Mouse (Mus musculus) adipocyte (in vitro differentiated cells): ENCODE data around the gene Snx20.
A peak's percentile ranks its signal among the peaks of the same experiment; 100 is the strongest.
"Not testable (repeated sequence)": the region's sequence is repeated elsewhere in the genome, so short reads cannot be mapped to it uniquely, and the experiment has no call there.

Experiments
- DNase-seq: peaks from one replicate; pipeline ENCODE4 v3.0.0-alpha.2; 2016; ENCODE audit warnings: low spot score

Snx20 gene

DNA sequence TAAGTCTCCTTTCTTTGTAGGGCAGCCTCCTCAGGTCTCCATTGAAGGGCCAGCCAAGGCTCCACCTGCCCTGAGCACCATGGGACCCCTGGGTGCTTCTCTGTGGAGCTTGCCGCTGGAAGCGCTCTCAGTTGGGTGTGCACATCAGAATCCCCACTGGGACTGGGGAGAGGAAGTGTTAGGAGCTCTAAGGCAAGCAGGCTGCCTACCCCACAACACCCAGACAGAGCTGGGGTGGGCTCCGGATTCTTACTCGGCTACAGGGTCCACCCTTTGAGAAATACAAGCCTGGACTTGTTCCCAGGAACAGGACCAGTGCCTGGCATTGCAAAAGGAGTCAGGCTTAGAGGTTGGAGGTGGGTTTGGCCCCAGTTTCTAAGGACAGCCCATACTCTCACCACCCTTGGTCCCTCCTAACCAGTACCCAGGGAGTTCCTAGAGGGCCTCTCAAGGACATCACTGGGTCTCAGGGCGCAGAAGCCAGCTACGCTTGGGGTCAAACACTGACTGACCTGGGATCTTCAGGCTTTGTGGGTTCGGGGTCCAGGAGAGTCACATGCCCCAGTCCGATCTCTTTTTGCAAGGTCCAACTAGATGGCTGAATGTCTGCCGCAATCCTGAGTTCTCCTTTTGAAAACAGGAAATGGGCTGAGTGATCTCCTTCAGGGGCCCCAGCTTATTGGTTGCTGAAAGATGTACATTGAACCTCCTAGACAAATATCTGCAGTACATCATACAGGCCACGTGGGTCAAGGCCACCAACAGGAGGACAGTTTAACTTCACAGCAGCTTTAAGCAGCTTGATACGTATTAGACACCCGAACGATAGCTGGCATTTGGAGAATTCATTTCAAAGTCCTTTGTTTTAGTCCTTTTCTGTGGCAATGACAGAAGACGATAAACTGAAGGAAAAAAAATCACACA, at the start of gene Snx20:
Gene Snx20 (minus strand): TSS at position 655 of the 924 bp plus-strand sequence.
- no peak for DNase-seq

DNA sequence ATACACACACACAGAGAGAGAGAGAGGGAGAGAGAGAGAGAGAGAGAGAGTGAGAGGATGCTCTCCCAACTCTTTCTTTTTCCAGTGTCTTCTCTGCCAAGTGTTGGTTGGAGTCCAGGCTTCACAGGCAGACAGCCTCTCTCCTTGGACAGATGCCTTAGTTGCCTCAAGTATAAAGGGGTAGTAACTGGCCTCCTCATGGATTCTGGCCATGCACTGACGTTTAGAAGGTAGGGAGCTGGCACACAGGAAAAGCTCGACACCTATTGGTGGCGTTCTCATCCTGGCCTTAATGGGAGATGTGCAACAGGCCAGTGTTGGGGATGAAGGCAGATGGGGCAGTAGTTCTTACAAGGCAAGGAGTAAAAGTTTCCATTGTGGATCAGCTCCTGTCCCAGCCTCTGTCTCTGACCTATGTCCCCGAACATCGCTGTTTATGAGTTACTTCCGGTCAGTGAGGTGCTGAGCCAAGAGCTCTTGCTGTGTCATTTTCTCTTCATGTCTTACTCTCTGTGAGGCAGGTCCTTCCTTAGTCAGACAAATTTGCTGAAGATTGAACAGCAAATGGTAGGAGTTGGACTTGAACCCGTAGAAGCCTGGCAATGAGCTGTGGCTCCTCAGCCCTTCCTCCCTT, 47.8 kb upstream of the Snx20 start:
- DNase-seq = peak; percentile 86

DNA sequence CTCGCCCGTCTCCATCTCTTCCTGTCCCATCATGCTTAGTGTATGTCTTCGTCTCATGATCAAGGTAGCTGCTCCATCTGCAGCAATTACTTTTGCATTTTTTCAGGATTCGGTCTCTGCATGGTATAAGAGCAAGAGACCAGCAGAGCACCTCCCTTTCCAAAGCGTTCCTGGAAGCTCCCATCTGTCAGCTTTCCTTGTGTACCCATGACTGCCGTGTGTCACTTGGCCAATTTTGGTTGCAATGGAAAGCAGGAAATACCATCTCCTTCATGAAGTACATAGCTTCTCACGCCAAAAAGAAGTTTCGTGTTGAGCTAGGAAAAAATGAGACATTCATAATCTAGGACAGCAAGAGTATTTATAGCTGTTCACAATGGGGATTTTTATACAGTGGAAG, 45.1 kb upstream of the Snx20 start:
- no peak for DNase-seq

DNA sequence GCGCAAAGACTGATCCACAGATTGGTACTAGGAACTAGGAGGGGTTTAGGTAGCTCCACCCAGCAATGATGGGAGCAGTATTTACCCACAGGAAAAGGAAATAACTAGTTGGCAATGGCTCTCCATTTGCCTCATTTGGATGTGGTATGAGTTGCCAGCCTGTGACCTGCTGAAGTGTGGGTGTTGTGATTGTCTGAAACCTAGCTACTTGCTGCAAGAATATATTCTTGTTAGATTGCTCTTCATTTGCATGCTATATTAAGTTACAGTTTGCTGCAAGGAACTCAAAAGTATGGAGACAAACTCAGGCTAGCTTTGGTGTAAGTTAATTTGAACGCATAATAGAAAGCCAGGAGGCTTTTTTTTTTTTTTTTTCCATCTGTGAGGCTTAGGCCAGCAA, 44.6 kb upstream of the Snx20 start:
- DNase-seq = no peak

DNA sequence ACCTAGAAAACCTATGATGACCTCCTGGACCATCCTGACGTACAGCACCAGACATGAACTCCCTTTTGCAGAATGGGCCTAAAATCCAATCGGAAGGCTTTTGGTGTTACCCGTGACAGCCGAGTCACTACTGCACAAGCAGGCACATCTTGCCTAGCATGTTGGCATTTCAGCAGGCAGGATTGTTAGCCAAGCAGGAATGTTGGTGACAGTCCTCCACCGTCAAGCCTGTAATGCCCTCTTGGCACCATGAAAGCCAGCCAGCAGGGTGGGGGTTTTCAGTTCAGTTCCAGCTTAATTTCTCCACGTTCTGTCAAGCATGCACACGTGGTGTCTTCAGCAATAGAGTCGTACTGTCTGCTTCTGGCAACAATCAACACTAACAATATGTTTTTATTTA, 41.1 kb upstream of the Snx20 start:
- no peak for DNase-seq

DNA sequence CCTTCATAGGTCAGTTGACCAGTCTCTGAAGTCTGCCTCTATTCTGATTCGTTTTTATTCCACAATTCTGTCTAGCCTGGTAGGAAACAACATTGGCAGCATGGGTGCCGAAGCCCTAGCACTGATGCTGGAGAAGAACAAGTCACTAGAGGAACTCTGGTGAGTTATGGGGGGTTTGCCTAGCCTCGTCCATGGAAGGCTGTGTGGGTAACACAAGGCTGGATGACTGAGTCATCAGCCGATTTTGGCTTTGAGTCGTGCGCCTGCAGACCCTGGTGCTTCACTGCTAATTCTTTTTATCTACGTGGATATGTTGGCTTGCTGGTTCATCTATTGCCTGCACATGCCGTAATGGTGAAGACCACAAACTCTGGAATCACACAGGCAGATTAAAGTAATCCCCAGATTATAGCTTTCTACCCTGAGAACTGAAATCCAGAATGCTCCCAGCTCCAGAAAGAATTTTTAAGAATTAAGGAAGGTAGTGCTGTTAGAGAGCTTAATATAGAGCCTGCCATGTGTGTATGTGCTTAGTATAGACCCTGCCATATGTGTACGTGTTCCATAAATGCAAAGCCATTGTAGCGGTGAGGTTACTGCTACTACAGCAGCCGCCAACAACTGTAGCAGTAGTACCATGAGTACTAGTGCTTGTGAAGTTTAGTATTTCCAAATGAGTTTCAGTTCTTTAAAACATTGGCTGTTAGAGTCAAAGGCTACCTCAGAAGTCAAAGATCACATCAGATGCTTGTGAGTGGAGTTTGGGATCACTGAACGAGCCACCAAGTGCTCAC, 39.6 kb upstream of the Snx20 start:
- no peak for DNase-seq

DNA sequence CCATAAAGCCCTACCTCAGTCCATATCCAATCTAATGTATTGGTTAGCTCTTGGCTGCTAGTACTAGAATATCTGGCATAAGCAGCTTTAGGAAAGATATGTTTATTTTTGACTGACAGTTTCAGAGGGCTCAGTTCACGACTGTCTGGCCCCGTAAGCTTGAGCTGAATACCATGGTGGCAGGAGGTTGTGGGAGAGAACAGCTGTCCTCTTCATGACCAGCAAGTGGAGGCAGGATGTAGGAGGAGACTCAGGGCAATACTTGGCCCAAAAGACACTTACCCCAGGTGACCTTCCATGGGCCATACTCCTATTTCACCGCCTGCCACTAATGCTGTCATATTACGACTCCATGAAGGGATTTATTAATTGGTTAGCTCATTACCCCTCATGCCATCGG, 37.9 kb upstream of the Snx20 start:
- DNase-seq = no peak

DNA sequence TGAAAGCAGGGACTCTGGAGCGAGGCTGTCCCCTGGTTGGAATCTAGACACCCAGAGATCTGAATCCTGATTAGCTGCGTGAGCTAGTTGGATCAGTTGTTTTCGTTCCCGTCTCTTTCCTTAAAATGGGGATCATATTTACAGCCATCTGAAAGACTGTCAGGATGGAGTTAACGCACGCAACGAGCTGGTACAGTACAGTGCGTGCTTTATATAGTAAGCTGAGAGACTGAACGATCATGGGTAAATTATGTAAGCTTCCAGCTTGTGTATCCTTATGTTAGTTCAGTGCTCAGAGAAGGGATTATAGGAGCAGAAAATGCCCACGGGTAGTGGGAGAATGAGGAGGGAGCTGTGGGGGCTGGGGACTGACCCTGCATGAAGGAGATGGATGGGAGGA, 35.6 kb upstream of the Snx20 start:
- no peak for DNase-seq

DNA sequence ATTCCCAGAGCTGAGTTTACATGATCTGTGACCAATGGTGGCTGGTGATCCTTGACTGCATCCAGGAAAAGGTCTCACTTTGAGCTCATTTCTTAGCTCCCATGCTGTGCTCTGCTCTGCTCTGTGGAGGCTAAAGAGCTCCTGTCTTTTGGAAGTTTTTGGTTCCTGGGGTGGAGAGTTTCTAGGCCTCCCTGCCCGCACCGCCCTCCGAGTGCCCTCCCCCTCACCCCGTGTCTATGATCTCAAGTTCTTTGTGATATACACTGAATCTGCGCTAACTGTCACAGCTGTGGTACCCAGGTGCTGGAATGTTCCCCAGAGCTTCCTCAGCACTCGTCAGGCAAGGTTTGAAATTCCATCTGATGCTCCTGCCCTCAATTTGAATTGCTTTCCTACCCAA, 34.9 kb upstream of the Snx20 start:
- DNase-seq = no peak

DNA sequence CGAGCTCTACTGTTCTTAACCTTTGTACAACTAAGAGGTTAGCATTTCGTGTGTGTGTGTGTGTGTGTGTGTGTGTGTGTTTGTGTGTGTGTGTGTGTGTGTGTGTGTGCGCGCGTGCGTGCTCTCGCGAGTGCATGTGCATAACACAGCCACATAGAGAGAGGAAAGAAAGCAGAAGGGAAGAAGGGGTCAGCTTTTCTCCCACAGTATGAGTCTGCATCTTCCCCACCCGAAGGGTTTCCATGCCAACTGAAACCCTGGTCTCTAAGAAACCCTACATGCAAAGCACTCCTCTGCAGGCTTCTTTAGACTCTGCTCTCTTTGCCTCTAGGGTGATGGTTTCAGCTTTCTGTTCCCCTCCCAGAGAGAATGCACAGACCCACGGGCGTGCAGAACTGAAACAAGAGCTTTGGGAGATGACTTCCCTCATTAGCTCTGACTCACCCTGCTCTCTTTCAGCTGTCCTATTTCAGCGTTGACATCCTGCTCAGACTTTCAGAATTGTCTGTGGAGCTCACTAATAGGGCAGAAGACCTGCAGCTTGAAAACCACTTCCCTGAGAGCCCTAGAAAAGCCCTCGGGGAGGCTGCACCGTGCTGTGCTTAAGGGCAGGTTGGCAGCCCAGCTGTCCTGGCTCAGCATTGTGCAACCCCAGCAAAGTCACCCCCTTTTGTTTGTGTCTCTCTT, 32.6 kb upstream of the Snx20 start:
- no peak for DNase-seq

DNA sequence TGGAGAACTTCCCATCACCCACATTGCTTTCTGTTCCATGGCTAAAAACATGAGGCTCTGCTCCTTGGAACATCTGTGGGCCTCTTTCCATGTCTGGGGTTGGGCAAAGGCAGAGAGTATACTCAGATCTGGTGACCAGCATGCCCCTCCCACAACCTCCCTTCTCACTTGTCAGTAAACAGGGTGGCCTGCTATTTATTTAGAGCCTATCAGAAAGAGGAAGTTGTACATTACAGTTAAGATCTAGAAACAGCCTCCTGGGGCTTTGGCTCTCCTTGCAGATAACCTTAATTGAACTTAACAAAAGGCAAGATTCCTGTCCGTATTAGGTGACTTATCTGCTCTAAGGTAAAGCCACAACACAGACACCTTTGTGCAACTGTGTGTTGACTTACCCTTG, 30.5 kb upstream of the Snx20 start:
- DNase-seq = peak; percentile 57

DNA sequence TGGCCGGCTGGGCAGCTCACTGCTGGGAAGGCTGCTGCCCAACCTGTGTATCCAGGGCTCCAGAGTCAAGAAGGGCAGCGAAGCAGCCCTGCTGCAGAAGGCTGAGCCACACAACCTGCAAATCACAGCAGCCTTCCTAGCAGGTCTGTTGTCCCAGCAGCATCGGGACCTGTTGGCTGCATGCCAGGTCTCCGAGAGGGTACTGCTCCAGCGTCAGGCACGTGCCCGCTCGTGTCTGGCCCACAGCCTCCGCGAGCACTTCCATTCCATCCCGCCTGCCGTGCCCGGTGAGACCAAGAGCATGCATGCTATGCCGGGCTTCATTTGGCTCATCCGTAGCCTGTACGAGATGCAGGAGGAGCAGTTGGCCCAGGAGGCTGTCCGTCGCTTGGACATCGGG, 29.0 kb upstream of the Snx20 start:
- DNase-seq = no peak

DNA sequence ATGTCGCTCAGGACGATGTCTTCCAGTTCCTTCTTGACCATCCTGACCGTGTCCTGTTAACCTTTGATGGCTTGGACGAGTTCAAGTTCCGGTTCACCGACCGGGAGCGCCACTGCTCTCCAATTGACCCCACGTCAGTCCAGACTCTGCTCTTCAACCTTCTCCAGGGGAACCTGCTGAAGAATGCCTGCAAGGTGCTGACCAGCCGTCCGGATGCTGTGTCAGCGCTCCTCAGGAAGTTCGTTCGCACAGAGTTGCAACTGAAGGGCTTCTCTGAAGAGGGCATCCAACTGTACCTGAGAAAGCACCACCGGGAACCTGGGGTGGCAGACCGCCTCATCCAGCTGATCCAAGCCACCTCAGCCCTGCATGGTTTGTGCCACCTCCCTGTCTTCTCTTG, 28.2 kb upstream of the Snx20 start:
- DNase-seq = no peak

DNA sequence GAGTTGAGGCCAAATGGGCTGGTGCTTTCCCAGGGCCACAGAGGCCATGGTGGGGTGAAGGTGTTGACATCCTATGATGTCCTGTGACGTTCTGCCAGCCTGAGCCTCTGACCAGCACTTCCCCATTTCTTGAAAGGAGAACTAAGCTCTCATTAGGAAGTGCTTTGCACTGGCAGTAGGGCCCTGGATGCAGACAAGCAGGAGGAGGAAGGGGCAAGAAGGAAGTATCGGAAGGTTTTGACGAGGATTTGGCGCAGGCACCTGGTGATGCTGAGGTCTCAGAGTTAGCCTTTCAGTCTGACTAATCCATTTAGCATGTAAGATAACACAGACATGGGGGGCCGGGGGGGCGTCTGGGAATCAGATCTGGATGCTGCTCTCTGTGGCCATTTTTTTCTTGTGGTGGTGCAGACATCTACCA, 26.5 kb upstream of the Snx20 start:
- no peak for DNase-seq

DNA sequence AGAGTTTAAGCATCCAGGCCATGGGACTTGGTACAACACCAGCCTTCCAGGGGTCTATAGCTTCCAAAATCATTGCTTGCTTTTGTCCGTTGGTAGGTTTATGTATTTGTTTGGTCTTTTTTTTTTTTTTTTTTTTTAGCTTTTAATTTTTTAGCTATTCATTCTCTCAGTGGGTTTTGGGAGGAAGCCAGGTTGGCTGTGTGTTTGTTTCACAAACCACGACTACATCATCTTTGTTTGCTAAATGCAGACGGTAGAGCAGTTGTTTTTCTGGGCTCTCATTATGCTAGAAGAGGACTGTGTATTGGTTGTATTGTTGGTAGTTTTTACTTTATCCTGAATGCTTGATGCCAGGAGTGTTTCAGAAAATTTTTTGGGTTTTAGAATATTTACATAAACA, 23.9 kb upstream of the Snx20 start:
- no peak for DNase-seq

DNA sequence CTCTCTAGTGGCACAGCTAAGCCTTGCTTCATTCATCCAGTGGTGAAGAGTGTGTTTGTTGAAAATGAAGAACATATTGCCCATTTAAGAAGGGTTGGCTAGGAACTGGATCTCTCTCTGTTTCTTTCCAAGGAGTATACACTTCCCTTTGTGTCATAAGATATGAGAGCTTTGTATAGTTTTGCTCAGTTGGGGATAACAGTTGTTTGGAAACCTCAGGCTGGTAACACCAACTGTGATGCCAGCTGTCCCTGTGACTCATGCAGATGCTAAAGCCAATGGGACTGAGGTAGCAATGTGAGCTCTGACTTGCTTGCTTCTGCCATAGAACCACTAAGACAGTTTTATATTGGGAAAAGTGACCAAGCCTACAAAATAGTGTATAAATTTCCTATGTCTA, 19.4 kb upstream of the Snx20 start:
- DNase-seq = peak; percentile 23

DNA sequence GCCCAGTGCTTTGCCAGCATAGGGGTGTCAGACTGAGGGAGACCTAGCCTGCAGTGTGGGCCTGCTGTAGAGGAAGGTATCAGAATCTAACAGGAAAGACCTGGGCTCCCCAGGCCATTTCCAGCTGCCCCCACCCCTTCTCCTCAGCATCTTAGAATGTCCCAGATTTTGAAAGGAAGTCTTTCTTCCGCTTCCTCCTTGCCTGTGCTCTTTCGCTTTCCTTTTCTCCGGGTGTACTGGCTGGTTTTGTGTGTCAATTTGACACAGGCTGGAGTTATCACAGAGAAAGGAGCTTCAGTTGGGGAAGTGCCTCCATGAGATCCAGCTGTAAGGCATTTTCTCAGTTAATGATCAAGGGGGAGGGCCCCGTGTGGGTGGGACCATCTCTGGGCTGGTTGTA, 15.2 kb upstream of the Snx20 start:
- DNase-seq = not testable (repeated sequence)

DNA sequence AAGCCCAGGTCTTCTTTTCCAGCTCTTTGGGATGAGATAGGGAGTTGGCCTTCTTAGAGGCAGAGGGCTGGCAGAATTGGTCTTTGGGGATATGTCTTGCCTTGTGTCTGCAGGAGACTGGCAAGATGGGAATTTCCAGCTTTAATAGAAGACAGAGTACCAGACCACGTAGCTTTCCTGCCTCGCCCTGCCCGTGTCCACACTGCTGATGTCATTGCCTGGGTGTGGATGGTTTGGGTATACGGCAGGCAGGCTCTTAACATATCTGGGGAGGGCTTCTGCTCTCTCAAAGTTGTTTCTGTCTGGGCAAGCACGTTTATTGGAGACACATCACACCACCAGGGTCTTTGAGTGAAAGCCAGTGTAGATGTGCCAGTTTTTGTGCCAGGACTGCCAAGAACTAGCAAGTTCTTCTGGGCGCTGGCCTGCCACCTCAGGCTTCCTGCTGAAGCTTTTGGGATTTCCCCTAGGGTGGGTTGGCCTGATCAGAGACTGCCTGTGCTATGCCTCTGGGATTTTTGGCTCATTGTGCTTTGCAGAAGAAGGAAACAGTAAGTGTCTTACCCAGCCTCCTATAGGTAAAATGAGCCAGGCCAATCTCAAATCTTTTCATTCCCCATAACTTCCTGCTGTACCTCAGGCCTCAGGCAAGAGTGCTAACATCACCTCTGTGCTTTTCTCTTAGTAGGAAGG, 14.2 kb upstream of the Snx20 start:
- no peak for DNase-seq

DNA sequence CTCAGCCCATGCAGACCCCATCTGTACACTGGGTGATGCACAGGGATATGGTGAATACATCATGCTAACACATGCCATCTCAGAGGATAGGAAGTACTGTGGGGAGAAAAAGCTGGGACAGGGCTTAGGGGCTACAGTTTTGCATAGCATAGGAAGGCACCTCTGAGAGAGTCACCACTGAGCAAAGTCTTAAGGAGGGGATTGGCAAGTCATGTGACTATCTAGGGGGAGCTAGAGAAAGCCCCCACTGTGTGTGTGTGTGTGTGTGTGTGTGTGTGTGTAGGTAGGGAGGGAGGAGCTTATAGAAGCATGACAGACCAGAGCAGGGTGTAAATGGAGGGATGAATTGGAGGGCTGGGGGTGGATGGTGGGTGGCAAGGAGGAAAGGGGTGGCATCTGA, 12.4 kb upstream of the Snx20 start:
- DNase-seq = no peak

DNA sequence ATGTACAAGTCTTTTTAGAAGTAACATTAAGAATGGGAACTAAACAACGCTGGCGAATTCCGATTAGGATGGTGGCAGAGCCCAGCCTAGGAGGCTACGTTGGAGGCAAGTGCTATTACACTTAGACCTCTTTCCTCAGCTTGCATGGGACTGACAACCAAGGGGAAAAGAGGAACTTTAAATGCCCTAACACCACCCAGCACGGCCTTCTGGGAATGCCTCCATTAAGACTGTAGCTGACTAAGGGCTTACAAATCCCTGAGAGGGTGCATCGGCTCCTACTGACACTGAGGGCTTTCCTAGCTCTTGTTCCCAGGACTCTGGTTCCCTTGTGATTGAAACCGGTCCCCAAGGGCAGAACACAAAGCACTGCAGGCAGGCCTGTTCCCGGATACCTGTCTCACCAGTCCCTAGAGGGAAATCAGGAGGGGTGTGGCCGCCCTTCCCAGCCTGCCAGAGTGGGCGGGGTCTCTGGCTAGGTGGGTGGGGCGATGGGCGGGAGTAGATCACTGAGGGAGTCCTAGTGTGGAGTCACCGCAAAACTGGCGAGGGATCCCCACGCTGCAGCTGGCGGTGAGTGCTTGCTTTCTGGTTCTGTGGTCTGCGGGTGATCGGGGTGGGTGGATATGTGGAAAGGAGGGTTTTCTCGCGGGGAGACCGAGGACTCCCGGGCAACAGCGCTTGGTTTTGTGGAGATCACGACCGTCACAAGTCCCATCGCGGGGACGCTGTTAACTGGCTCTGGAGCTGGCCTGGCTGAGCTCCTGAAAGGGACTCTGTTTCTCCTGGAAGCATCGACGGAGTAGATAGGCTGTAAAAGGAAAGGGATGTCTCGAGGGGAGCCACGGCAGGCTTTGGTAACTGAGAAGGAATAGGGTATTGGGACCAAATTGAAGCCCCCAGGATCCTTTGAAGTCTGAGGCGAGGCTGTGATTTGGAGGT, 11.2 kb upstream of the Snx20 start, which contains the start of gene Nod2:
Gene Nod2 (plus strand): TSS at position 479 of the 942 bp plus-strand sequence.
- DNase-seq = no peak
